Mouse (Mus musculus) urinary bladder, postnatal 4 days (tissue): ENCODE data around the gene Slc22a6.

ENCODE experiments used
- DNase-seq, 2 experiments: peaks; one replicate each; pipeline ENCODE4 v3.0.0; 2021 to 2022; ENCODE audit warnings: low spot score in 2 of 2

Gene Slc22a6

GRCm38 (mm10) chr19:8617904-8618303 is at the start of gene Slc22a6:
TSS of gene Slc22a6 (plus strand) at chr19:8618039.
- no peak for DNase-seq

DNA sequence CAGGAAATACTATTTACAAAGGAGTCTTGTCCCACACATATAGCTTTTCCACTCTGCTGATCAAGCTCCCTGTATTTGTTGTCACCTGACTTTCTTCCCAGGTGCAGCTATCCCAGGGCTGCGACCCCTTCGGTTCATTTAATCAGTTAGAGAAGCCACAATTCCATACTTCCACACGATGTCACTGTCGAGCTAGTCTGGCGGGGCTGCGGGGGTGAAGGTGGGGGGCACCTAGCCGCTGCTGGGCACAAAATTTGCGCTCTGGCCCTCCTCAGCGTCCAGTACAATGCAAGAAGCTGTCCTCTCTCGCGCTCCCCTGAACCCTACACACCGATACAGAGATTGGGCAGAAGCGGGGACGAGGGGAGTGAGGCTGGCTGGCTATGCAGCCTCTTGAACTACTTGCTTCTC is 48.4 kb upstream of the Slc22a6 start:
- DNase-seq: no peak

DNA sequence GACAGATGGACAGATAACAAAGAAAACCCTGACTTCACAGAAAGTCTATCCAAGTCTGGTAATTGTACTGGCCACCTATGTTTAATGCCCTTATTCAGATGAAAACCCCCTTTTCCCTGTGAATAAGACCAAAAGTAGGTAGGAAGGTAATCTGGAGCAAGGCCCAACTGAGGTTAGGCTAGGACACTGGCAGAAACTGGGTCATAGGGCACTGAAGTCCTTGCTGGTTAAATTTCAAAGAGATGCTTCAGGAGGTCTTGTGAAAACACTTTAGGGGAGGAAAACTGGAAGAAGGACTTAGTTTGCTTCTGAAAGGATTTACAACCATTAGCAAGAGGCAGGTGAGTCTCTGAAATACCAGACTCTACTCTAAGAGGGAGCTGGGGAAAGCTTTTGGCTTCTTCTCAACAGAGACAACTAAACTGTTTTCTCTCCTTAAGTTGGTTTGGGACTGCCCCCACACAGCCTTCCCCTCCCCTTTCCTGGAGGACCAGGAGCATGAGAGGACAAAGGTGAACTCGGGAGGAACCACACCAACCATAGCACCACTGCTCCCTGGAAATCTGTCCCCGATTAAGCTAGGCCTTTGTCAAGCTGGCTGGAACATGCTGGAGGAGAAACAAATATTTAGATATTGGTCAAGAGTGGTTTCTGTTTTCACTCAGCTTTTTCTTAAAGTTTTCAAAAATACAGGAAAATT is 47.3 kb upstream of the Slc22a6 start:
- no peak for DNase-seq

GRCm38 (mm10) chr19:8571746-8572145 is 46.1 kb upstream of the Slc22a6 start:
- no peak for DNase-seq

DNA sequence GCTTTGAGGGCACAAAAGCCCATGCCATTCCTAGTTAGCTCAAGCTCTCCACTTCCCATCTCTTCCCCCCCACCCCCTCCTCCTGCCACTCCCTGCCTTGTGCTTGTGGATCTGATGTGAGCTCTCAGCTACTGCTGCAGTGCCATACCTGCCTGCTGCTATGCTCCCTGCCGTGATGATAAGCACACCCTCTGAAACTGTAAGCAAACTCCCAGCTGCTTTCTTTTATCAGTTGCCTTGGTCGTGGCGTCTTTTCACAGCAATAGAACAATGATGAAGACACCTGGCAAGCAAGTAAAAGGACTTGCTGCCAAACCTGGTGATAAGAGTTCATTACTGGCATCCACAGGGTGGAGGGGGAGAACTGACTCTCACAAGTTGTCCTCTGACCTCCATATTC is 45.4 kb upstream of the Slc22a6 start:
- DNase-seq: no peak

DNA sequence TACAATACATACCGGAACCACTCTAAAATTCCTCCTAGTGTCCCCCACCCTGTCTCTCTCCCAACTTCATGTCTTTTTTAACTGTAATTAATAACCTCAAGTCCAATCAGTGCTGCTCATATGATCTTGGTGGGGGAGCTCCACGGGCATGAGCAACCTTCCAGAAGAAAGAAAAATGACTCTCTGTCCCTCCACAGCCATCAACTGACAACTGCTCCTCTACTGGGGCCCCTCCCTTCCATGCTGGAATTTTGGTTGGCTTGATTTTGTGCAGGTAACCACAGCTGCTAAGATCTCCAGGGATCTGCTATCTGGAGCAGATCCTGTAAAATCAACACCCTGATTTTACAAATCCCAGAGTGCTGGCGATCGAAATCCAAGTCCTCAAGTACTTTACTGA is 40.4 kb upstream of the Slc22a6 start:
- DNase-seq: no peak

- peak; percentile 49 to 67 for DNase-seq
Measured at GRCm38 (mm10) chr19:8578293-8578969, 39.4 kb upstream of the Slc22a6 start.

DNA sequence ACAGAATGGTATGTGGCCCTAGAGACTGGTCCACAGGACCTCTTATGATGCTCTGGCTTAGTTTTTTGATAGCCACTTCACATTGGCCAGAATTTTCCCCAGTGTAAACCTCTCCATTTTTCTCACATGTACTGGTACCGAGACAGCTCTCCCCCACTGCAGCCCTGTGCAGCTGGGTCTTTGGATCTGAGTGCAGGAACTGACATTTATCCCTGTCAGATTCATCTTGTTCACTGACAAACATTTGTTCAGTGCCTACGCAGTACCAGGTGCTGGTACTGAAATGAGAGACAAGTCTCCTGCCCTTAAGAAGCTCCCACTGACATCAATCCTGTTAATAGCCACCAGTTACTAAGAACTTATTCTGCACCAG is 38.9 kb upstream of the Slc22a6 start:
- no peak for DNase-seq

DNA sequence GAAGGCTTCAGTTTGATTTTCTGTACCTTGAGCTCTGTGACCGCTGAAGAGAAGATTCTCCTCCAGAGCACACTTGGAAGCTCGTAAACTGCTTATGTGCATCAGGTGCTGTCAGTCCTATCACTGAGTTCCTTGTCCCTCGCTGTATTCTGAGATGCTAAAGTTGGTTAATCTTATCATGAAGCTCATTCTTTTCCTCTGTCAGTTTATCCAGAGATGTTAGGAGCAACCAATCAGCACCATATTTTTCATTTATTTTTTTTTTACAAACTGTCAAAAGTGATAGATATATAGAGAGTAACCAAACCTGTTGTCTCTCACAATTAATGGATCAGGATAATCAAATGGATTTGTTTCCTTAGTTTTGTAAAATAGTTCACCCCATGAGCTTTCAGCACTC is 32.5 kb upstream of the Slc22a6 start:
- no peak for DNase-seq

DNA sequence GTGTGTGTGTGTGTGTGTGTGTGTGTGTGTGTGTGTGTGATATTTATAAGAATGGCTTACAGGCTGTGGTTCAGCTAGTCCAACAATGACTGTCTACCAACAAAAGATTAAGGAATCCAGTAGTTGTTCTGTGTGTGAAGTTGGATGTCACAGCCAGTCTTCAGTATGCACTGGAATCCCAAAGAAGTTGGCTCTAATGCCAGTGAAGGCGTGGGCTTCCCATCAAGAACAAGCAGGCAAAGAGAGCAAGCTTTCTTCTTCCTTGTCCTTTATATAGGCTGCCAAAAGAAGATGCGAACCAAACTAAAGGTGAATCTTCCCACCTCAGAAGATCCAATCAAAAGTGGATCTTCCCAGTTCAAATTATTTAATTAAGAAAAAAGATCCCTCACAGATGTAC is 31.9 kb upstream of the Slc22a6 start:
- no peak for DNase-seq

DNA sequence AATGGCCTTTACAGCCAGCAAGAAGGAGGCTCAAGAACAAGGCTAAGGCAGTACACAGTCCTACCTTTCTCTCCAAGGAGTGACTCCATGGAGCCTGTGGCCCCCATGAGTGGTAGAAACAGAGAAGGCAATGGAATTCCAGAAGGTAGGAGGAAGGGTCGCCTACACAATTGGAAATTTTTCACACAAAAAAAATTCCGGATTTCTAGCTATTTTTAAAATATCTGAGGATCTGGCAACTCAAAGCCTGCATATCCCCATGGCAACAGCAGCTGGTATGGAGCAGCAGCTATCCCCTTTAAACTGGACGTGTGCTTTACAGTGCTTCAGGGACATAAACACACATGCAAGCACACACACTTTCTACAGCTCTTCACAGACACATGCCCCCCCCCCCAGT is 31.5 kb upstream of the Slc22a6 start:
- no peak for DNase-seq

DNA sequence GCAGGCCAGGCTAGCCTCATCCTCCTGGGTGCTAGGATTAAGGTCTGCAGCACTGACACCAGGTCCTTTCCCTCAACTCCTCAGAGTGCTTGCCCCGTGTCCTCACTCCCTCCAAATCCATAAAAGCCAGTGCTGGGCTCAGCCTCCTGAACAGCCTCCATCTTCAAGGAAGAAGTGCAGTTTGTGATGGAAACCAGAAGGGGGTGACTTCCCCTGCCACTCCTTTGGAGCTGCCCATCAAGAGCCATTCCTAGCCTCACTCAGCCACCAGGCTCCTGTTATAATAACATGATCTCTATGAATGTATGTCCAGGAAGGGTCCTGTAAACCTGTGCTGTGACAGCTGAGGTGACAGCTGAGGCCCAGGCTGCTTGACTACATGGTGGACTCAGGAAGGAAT is 30.5 kb upstream of the Slc22a6 start:
- no peak for DNase-seq

DNA sequence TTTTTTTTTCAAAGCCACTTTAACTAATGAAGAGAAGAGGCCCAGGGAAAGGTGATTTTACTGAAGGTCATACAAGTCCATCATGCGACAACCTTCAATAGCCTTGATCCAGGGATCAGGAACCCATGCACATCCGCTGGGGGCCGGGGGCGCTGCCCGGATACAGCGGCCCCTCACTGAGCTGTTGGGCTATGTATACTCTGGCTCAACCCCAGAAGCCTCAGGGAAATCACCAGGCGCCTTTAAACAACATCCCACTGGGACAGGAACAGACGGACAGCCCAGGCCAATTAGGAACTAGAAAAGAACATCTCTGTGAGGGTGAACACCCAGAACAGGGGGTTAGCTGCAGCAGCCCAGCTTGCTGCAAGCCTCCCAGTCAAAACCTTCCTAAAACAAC is 26.9 kb upstream of the Slc22a6 start, which contains the start of gene Slc22a8:
Gene Slc22a8 (plus strand): TSS at position 301 of the 400 bp plus-strand sequence.
- no peak for DNase-seq

GRCm38 (mm10) chr19:8592155-8592554 is 25.7 kb upstream of the Slc22a6 start:
- DNase-seq: no peak

GRCm38 (mm10) chr19:8592873-8593408 is 24.9 kb upstream of the Slc22a6 start:
- DNase-seq: no peak

DNA sequence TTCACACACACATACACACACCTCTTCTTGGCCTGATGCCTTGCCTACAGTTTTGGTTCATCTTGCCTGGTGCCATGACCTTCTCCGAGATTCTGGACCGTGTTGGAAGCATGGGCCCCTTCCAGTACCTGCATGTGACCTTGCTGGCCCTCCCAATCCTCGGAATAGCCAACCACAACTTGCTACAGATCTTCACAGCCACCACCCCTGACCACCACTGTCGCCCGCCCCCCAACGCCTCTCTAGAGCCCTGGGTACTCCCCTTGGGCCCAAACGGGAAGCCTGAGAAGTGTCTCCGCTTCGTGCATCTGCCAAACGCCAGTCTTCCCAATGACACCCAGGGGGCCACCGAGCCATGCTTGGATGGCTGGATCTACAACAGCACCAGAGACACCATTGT is 24.0 kb upstream of the Slc22a6 start:
- no peak for DNase-seq

DNA sequence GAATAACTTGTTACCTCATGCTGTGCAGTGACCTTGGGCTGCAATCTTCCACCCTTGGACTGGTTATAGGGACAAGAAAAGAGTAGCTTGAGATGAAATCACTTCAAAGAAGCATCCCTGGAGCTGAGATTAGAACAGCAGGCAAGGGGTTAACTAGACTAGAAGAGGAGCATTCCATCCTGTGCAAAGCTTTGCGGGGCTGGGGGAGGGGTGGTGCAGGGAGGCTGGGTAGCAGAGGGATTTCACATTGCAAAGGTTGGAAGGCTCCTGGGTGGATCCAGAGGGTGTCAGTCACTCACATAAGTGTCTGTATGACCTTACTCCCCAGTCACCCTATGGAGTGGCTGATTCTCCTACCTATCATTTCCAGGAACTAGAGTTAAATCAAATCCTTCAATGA is 23.3 kb upstream of the Slc22a6 start:
- no peak for DNase-seq

DNA sequence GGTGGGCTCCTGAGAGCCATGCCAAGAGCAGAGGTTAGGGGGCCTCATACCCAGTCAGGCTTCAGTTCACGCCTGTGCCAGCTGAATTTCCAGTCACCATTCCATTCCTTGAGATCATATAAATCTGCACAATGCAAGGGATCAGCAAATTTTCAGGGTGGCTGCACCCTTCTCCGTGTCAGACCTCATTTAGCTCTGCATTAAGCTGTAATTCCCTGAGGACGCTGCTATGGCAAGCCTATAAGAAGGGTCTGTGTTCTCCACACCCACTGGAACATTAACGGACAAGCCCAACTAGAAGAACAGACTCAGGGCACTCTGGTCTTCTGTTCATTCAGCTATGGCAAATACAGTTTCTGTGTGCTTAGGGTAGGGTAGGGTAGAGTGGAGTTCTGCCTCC is 20.6 kb upstream of the Slc22a6 start:
- no peak for DNase-seq

DNA sequence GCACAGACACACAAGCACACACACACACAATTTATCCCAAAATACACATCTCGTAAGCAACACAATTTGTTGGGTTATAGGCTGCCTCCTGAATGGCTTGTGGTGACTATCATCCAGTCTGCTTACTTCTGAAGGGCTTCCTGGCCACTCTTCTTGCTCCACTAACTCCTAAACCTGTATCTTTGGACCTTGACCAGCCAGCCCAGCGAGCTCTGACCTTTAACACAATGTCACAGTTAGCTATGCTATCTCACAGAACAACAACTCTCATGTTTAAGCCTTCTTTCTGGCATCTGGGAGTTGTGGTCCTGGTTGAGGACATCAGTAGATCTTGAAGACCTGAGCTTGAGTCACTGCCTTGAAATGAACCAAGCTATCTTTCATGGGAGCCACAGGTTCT is 18.6 kb upstream of the Slc22a6 start:
- DNase-seq: no peak

DNA sequence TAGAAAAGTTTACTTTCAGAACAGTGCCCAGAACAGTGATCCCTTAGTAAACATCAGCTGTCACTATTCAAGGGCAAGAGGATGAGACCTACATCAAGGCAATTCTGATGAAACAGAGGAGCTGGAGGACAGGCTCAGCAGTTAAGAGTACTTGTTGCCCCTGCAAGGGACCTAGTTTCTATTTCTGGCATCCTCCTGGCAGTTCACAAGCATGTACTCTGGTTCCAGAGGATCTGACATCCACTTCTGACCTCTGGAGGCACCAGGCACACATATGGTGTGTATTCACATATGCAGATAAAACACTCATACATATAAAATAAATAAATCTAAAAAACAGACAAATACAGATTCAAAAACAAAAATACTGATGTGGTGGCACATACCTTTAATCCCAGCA is 15.9 kb upstream of the Slc22a6 start:
- DNase-seq: no peak

DNA sequence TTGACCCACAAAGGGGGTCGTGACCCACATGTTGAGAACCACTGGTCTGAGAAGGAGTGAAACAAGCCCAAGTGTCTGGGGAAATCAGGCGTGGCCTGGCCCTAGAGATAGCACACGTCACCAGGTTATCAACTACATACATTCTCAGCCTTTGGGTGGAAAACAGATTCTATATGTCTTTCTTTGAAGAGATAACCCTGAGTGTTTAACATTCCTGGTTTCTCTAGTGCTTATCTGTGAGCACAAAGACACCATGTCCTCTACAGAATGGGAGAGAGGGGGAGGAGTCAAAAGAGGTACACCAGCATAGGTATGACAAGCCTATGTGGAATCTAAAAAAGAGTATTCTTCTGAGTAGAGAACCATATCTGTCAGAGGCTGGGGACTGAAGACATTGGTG is 14.9 kb upstream of the Slc22a6 start:
- DNase-seq: no peak

DNA sequence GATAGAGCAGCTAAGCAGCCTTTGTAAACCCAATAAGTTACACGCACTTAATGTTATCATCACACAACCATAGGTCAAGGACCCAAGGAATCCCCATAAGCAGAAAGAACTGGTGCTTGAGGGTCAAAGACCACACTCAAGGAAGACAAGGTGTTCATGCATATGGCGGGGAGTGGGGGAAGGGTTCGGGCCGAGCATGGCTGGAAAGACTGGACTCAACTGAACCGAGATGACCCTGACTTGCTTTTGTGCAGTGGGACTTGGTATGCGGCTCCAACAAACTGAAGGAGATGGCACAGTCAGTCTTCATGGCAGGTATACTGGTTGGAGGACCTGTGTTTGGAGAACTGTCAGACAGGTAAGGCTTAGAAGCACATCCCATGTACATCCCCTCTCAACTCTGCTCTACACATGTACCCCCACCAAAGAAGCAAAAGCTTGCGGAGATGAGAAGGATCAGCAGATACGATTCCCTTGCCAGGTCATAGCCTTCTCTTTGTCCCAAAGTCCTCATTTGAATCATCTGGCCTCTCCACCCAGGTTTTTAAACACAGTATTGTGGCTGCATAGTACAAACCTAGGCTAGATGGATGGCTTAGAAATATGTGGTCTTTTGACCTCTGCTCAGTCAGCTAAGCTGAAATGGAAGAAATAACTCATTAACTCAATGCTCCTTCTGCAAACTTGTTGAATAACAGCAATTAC is 13.2 kb upstream of the Slc22a6 start:
- DNase-seq: no peak

DNA sequence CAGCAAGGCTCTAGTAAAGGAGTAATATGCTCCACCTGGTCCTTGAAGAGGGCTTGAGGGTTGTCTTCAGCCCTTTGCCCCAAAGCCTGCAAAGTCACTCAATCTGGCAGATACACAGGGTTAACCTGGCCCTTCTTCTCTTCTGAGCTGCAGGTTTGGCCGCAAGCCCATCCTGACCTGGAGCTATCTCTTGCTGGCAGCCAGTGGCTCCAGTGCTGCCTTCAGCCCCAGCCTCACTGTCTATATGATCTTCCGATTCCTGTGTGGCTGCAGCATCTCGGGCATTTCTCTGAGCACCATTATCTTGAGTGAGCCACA is 12.6 kb upstream of the Slc22a6 start:
- no peak for DNase-seq
